Mouse (Mus musculus): ENCODE results near the gene Car4.

GRCm38 (mm10) chr11:84914673-84915072 is 42.9 kb upstream of the Car4 start:
- TF ChIP-seq CTCF (IDR thresholded peaks at IDR 0.05) (no peak; the same call in 1 of the 2 replicates), EP300 (IDR thresholded peaks at IDR 0.05) (no peak)

Data from lung, postnatal 0 days (tissue).